Mouse (Mus musculus) urinary bladder, postnatal 14 days (tissue): ENCODE results near the gene Slc32a1.
A peak's percentile ranks its signal among the peaks of the same experiment; 100 is the strongest.

Experiments used
- DNase-seq: peaks from one replicate; pipeline ENCODE4 v3.0.0; 2021; ENCODE audit warnings: low spot score

The Slc32a1 gene

DNA sequence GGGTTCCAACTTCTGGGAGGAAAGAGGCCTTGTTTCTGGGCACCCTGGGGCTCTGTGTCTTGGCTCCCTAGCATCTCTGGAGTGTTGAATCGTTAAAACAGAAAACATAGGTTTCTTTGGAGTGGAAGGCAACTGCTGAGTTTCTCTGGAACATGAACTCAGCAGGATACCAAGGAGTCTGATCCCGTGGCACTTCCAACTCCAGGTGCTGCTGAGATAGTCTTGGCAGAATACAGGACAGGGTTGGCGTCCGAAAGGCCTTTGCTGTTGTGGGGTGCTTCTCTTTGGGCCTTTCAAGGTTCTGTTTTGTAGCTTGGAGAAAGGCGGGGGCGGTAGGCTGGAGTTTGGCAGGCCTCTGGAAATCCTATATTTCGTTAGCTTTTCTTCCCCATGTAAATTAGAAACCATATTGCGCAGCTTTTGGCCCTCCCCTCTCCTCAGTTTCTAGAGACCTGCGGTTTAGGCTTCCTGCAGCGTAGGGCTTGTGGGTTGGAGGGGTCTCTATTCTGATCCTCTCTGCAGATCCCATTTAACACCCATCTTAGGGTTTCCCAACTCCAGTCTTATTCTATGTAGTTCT is 2.2 kb downstream of the Slc32a1 start:
- DNase-seq: no peak

DNA sequence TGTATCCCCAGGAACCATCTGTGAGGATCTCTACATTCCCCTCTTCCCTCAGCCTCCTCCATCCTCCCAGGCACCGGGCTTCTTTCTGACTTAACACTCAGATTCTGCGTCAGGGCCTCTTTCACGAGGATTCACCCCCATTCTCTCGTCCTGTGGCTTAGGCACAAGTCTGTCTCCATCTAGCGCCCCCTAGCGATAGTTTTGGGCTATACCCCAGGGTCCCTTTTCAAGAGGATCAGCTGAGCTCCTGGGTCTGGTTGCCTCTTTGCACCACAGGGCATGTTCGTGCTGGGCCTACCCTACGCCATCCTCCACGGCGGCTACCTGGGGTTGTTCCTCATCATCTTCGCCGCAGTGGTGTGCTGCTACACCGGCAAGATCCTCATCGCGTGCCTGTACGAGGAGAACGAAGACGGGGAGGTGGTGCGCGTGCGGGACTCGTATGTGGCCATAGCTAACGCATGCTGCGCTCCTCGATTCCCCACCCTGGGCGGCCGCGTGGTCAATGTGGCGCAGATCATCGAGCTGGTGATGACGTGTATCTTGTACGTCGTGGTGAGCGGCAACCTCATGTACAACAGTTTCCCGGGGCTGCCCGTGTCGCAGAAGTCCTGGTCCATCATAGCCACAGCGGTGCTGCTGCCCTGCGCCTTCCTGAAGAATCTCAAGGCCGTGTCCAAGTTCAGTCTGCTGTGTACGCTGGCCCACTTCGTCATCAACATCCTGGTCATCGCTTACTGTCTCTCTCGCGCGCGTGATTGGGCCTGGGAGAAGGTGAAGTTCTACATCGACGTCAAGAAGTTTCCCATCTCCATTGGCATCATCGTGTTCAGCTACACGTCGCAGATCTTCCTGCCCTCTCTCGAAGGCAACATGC is 3.2 kb downstream of the Slc32a1 start:
- DNase-seq: peak; percentile 34

DNA sequence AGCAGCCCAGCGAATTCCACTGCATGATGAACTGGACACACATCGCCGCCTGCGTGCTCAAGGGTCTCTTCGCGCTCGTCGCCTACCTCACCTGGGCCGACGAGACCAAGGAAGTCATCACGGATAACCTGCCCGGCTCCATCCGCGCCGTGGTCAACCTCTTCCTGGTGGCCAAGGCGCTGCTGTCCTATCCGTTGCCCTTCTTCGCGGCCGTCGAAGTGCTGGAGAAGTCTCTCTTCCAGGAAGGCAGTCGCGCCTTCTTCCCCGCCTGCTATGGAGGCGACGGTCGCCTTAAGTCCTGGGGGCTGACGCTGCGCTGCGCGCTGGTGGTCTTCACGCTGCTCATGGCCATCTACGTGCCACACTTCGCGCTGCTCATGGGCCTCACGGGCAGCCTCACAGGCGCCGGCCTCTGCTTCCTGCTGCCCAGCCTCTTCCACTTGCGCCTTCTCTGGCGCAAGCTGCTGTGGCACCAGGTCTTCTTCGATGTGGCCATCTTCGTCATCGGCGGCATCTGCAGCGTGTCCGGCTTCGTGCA is 3.9 kb downstream of the Slc32a1 start:
- no peak for DNase-seq

DNA sequence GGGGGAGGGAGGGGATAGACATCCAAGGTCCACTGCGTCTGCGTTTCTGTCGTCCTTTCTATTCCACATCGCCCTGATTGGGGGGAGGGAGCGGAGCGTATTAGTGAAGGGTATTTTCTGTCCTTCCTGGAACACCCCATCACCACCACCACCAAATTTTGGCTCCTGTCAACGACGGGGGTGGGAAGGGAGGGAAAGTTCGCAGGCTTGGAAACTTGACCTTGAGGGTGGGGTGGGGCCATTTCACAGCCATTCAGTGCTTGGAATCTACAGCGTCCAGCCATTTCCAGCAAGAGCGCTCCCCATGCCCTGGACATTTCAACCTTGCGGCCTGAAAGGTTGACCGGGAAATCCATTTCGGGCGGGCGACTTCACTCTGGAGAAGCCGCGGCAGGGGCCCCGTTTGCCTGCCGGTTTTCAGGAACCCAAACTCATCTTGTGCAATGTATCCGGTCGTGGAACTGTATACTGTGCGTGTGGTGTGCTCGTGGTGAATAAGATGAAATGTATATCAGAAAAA is 4.7 kb downstream of the Slc32a1 start:
- DNase-seq: no peak

DNA sequence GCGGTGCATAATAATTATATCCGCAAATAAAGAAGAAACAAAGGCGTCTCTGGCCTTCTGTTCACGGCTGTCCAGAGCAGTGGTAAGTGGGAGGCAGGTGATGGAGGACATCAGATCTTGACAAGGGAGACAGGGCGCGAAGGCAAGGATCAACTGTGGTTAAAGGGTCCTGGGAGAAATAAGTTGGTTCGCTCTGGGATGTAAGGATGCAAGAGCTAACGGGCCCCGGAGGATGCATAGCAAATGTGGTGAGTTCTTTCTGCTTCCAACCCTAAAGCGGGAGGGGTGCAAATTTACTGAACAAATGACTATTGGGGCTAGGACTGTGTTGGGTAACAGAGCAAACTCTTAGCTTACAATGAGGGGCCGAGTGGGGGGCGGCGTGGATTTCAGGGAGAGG is 5.1 kb downstream of the Slc32a1 start:
- no peak for DNase-seq

DNA sequence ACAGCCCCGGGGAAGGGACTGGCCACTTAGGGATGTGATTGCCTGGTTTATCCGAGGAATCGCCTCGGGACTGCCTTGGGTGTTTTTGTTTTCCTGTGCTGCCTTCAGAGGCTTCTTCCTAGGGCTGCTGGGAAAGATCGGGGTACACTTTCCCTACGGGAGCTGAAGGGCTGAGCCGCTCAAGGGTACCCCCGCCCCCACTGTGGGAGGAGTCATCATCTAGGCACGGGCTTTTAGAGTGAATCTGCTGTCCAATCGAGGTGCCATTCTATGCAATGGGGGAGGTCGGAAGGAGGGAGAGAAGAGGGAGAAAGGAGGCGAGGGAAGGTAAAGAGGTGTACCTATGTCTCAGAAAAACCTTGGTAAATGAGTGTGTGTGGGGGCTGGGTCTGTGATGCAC is 5.7 kb downstream of the Slc32a1 start:
- no peak for DNase-seq

DNA sequence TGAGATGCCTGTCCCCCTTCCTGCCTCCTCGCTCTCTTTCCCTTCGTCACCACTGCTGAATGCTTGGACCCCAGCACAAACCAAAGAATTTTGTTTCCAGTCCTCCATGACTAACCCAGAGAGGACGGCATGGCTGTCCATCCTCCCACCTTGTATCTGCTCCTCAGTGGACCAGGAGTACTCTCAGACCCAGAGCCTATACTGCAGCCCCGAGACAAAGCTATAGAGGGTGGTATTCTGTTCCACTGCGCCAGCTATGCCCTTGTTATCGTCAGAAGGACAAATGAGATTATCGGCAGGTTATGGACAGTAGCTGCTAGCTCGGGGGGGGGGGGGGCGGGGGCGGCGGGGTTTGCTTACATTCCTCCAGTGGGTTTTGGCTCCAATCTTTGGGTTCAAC is 6.2 kb downstream of the Slc32a1 start:
- no peak for DNase-seq

DNA sequence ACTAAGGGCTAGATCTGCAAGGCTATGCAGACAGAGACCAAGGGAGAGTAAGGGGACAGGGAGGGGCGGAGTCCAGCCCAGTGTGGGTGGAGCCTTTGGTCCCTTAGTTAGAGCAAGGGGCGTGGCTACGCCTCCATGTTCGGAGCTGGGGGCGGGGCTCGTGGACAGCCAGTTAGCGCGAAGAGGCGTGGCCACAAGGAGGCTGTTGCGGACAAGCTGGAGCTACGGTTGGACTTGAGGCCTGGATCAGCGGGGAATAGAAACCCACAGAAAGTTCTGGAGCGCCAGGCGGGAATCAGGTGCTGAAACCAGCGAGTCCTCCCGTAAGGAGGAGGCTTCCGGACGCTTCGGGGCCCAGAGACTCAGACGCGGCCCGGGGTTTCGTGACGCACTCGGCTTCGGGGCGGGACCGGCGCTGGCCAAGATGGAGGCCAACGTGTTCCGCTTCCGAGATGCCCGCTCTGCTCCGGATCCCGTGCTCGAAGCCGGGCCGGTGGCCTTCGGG is 14.2 kb downstream of the Slc32a1 start, which contains the start of gene Actr5:
Gene Actr5 (plus strand): TSS at position 171 of the 505 bp plus-strand sequence.
- peak; percentile 94 for DNase-seq

DNA sequence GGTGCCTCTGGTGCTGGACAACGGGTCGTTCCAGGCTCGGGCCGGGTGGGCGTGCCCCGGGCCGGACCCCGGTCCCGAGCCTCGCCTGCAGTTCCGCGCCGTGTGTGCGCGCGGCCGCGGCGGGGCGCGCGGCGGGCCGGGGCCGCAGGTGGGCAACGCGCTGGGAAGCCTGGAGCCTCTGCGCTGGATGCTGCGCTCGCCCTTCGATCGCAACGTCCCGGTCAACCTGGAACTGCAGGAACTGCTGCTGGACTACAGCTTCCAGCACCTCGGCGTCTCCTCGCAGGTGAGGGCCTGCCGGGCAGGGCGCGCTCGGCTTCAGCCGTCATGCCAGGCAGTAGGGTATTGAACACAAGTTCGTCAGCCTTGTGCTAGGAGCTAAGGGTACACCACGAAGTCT is 14.7 kb downstream of the Slc32a1 start:
- DNase-seq: peak; percentile 25

DNA sequence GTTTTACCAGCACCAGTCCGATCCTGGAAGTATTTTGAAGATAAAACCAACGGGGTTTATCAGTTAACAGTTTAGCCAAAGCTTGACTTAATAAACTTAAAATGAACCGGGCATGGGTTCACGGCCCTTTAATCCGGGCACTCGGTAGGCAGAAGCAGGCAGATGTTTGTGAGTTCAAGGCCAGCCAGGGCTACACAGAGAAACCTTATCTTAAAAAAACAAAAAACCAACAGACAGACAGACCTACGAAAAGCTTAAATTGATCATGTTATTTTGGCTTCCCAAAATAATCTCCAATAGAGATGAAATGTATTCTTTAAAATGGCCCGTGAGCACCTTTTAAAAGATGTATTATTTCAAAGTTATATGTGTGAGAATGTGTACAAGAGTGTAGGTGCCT is 15.1 kb downstream of the Slc32a1 start:
- no peak for DNase-seq

DNA sequence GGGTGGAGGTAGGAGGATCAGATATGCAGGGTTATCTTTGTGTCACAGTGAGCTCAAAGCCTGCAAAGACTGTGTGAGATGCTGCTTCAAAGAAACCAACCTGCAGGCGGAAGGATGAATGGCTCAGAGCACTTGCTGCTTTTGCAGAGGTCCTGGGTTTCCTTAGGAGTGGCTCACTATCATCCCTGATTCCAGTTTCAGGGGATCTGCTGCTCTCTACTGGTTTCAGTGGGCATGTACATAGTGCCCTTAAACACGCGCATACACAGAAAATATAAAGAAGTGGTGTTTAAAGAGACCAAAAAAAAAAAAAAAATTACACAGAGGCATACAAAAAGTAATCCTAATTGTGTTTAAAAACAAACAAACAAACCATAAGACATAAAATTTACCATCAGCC is 18.3 kb downstream of the Slc32a1 start:
- DNase-seq: no peak

DNA sequence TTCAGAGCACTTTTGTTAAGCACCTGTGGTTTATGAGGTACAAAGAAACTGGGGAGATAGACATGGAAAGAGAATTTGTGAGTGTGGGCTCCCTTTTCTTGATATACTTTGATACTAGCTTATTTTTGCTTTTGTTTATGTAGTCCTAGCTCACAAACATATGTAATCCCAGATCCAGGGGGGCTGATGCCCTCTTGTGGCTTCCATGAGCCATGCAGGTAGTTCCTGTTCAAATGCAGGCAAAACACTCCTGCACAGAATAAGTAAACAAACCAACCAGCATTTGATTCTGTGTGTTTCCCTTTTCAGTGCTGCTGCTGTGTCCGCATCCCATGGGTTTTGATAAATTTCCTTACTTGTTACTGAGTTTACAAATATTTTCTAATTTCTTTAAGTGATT is 18.8 kb downstream of the Slc32a1 start:
- DNase-seq: no peak

DNA sequence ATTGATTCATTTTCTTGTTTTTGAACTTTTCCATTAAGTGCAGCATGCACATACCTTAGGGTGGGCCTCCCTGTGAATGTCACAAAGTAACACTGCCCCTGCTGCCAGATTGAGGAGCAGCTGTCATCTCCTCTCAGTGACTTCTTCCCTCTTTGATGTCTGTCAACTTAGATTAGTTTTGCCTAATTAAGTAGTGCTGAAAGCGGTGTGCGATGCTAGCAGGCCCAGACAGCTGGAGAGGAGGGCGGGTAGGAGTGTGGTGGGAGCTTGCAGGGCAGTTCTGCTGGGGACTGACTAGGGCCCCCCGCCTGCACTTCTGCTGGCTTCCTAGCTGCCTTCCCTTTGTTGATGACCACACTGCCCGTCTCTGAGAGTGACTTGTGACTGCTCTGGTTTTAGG is 21.3 kb downstream of the Slc32a1 start:
- DNase-seq: no peak

DNA sequence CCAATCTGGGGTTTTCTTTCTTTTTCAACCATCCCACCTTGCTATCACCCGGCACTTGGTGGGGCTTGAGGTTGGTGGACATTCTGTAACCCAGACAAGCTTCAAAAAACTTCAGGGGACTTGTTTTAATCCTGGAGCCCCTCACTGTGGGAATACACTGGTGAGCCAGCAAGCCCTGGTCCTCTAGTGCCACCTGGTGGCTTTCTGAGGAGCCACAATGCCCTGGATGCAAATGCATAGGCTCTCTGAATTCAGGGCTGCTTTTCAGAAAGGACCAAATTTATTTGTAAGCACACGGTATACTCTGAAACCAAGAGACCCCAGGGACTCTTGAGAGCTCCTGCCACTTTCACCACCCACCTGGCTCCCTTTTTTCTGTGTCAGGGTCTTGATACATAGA is 31.3 kb downstream of the Slc32a1 start:
- peak; percentile 61 for DNase-seq

DNA sequence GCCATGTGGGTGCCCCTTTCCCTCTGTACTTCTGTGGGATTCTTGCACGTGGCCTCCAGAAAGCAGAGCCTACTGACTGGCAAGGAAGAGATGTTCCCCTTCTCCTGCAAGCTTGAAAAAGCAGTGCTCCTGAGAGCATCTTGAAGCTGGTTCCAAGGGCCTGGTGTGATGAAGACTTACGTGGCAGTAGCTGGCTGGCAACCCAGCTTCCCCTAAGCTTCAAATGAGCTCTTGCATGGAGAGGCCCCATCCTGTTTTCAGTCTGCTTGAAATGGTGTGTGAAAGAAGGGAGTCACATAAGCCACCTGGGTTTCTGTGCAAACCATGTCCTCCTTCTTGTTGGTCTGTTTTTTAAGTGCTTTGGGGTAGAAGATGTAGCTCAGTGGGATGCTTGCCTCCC is 32.0 kb downstream of the Slc32a1 start:
- no peak for DNase-seq

DNA sequence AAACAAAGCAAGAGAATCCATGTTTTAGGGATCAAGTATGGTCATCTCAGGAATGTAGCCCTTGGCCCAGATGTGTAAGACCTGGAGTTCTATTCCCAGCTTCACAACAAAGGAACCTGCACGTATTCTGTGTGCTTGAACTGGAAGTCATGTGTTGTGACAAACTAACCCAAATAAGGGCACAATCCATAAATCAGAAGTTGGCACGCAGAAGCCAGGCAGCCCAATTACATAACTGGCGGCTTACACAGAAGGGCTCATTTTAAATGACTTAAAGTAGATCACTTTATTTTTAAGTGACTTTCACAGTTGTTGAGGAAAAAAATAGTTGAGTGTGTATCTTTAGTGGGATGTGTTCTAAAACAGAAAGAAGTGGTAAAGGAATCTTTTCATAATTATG is 33.2 kb downstream of the Slc32a1 start:
- no peak for DNase-seq

DNA sequence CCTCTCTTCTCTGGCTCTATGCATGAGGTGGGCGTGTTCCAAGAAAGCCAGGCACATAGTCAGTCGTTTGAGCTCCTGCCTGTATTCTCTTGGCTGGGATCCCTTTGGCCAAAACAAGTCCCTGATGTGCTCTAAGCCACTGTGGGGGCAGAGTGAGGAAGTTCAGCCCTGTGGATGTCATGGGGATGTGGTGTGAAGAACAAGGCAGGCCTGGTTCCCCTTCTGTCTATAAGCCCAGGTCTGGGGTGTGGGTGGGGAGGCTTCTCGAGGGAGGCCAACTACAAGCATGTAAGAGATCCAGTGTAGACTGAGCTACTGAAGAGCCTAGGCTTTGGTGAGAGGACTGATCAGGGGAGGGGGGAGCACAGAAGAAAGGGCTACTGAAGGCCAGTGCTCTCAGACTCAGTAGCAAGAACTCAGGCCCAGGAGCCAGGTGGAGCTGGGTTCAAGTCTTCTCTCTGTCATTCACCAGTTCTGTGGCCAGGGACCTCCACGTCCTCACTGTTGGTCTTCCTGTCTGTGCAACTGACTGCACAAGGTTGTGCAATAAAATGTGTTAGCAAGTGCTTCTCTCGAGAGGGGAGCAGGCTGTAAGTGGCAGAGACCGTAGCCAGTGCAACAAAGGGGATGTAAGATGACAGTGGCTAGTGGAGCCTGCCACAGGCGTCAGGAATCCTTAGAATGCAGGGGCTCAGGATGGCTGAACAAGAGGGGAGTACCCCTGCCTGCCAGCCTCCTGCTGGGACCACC is 40.8 kb downstream of the Slc32a1 start:
- no peak for DNase-seq

DNA sequence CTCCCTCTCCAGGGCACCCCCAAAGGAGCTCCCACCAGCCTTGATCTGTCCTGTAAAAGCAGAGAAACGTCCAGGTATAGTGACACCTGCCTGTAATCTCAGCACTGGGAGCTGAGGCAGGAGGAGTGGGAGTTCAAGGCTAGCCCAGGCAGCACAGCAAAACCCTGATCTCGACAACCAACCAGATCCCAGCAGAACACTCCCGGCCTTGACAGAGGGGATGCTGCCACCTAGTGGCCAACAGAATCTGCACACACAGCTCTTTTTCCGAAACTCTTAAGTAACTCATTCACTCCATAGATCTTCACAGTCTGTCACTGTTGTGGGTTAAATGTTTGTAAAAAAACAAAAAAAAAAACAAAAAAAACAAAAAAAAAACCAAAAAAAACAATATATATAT is 42.4 kb downstream of the Slc32a1 start:
- peak; percentile 72 for DNase-seq

DNA sequence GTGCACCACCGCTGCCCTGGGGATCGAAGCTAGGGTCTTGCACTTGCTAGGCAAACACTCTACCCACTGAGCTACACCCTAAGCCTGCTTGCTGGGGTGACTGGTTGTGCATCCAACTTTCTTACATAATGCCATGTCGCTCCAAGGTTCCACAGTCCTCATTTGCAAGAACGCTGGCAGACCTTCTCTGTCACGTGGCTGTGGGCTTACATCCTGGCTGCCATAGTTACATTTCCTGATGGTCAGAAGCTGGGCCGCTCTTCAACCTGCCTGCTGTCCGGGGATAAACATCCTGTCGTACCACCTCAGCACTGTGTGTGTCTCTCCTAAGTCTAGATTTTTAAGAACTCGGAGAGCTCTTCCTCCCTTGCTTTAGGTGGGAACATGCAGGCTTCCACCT is 44.1 kb downstream of the Slc32a1 start:
- DNase-seq: no peak

DNA sequence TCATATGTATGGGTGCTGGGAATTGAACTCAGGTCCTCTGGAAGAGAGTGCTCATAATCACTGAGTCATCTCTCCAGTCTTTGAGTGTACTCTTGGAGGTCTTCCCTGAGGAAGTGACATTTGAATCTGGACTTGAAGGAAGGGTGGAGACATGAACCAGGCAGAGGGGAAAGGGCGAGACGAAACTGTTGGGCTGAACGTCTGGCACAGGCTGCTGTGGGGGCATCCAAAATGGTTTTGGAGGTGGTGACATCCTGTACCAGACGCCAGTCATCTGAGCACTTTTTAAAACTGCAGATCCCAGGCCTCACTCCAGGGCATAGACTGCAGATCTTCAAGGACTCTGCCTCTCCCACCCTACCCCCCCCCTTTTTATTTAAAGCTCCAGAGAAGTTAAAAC is 45.2 kb downstream of the Slc32a1 start:
- DNase-seq: no peak

DNA sequence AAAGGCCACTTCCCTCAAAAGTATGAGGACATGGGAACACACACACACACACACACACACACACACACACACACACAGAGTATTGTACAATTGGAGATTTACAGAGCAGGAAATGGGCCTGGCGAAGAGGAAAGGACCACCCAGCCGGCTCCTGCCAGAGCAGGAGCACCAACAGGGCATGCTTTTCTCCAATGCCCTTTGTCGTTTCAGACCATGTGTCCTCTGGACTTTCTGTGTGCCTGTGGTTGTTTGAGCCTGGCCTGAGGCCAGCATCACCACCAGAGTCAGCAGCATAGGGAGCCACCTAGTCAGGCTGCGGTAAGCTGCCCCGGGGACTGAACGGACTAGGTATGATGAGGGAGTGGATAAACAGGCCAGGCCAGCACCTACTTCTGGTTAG is 48.3 kb downstream of the Slc32a1 start:
- no peak for DNase-seq

DNA sequence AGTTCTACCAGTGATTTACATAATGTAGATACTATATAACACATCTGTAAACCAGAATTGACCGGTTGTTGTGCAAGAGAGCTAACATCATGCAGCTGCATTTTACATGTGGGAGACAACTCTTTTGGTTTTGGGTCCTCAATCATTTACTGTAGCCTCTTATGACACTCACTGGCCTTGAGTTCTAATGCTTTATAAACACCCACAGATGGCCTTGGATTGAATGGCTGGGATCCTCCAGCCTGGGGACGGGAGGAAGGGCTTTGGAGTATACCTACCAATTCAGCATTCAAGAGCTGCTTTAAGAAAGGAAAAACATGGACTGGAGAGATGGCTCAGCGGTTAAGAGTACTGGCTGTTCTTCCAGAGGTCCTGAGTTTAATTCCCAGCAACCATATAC is 48.8 kb downstream of the Slc32a1 start:
- no peak for DNase-seq
